Mouse (Mus musculus) bone marrow macrophage, adult 2 months (primary cell): ENCODE measurements around the gene Itprid1. TPM values are rescaled to one million over a fixed set of nuclear protein-coding genes. Genes with fewer than 3 reads are reported as not detected.

ENCODE experiments used
- H3K27ac ChIP-seq: 2 replicates; pipeline ENCODE4 v1.5.1; 2012; ENCODE audit warnings: low read depth, low read length; ENCODE audit not compliant: insufficient read depth
- H3K4me1 ChIP-seq: 2 replicates; pipeline ENCODE4 v1.6.1; 2012; ENCODE audit warnings: low read length; ENCODE audit not compliant: control insufficient read depth, insufficient read depth
- H3K4me3 ChIP-seq: 2 replicates; pipeline ENCODE4 v1.5.1; 2012; ENCODE audit warnings: mild to moderate bottlenecking, low read length, moderate library complexity; ENCODE audit not compliant: insufficient read depth
- CTCF ChIP-seq: IDR thresholded peaks from 2 replicates; pipeline ENCODE4 v1.5.1; 2012; ENCODE audit warnings: low read depth, mild to moderate bottlenecking, low read length, moderate library complexity
- POLR2A ChIP-seq: IDR thresholded peaks from 2 replicates; pipeline ENCODE4 v1.6.1; 2012; ENCODE audit warnings: mild to moderate bottlenecking, low read depth, low read length, borderline replicate concordance
- polyA plus RNA-seq: library from polyadenylated mRNA; stranded (reverse); fragments of >200 nt; gene quantifications from 2 replicates; pipeline ENCODE4 v1.2.4, GENCODE M21; 2012; ENCODE audit not compliant: missing spikeins, insufficient read depth, insufficient read length

Itprid1 gene
- polyA plus RNA-seq, 1 experiment, result not detected

- no peak for TF ChIP-seq CTCF
- no peak for TF ChIP-seq POLR2A
- no peak overlapping the region for H3K27ac ChIP-seq
- H3K4me3 ChIP-seq, result no peak overlapping the region
- no peaks in the 10 kb centered on the region for H3K4me1 ChIP-seq
Observed at GRCm38 (mm10) chr6:55880886-55881285, 44.2 kb downstream of the Itprid1 start.

- no peak for TF ChIP-seq POLR2A
- no peak for TF ChIP-seq CTCF
- Histone ChIP-seq H3K27ac (no peak overlapping the region), H3K4me3 (no peak overlapping the region), H3K4me1 (no peaks in the 10 kb centered on the region)
Observed at GRCm38 (mm10) chr6:55887598-55887997, 50.9 kb downstream of the Itprid1 start.

- no peak for TF ChIP-seq POLR2A
- no peak for TF ChIP-seq CTCF
- H3K4me1 ChIP-seq, result no peaks in the 10 kb centered on the region
- H3K4me3 ChIP-seq, result no peak overlapping the region
- H3K27ac ChIP-seq, result no peak overlapping the region
Observed at GRCm38 (mm10) chr6:55901568-55902328, 65.1 kb downstream of the Itprid1 start.

GRCm38 (mm10) chr6:55902329-55902605, 65.6 kb downstream of the Itprid1 start:
- H3K4me1 ChIP-seq, result no peaks in the 10 kb centered on the region
- no peak for TF ChIP-seq CTCF
- no peak for TF ChIP-seq POLR2A
- H3K27ac ChIP-seq, result no peak overlapping the region
- H3K4me3 ChIP-seq, result no peak overlapping the region

GRCm38 (mm10) chr6:55919206-55919605, 82.5 kb downstream of the Itprid1 start:
- H3K4me1 ChIP-seq, result no peaks in the 10 kb centered on the region
- no peak for TF ChIP-seq CTCF
- no peak for TF ChIP-seq POLR2A
- H3K27ac ChIP-seq, result no peak overlapping the region
- no peak overlapping the region for H3K4me3 ChIP-seq

- H3K4me3 ChIP-seq, result no peak overlapping the region
- no peaks in the 10 kb centered on the region for H3K4me1 ChIP-seq
- no peak overlapping the region for H3K27ac ChIP-seq
- TF ChIP-seq CTCF, result no peak
- no peak for TF ChIP-seq POLR2A
Observed at GRCm38 (mm10) chr6:55920282-55920720, 83.6 kb downstream of the Itprid1 start.

GRCm38 (mm10) chr6:55920866-55921630, 84.4 kb downstream of the Itprid1 start:
- Histone ChIP-seq H3K27ac (no peak overlapping the region), H3K4me3 (no peak overlapping the region), H3K4me1 (no peaks in the 10 kb centered on the region)
- TF ChIP-seq CTCF (no peak), POLR2A (no peak)

- no peak overlapping the region for H3K4me3 ChIP-seq
- TF ChIP-seq POLR2A (no peak), CTCF (no peak)
- H3K4me1 ChIP-seq, result no peaks in the 10 kb centered on the region
- no peak overlapping the region for H3K27ac ChIP-seq
Observed at GRCm38 (mm10) chr6:55944709-55945108, 108.0 kb downstream of the Itprid1 start.

GRCm38 (mm10) chr6:55950345-55951110, 113.8 kb downstream of the Itprid1 start:
- H3K4me1 ChIP-seq, result no peaks in the 10 kb centered on the region
- no peak overlapping the region for H3K4me3 ChIP-seq
- no peak for TF ChIP-seq POLR2A
- peak; percentile 36; the same call in 1 of the 2 replicates for TF ChIP-seq CTCF
- H3K27ac ChIP-seq, result no peak overlapping the region

GRCm38 (mm10) chr6:55972998-55973397, 136.3 kb downstream of the Itprid1 start:
- Histone ChIP-seq H3K4me1 (no peaks in the 10 kb centered on the region), H3K27ac (no peak overlapping the region), H3K4me3 (no peak overlapping the region)
- TF ChIP-seq POLR2A (no peak), CTCF (no peak)
